Comparison of ENCODE assay signal across 8 mouse cellular contexts in the genomic region with DNA sequence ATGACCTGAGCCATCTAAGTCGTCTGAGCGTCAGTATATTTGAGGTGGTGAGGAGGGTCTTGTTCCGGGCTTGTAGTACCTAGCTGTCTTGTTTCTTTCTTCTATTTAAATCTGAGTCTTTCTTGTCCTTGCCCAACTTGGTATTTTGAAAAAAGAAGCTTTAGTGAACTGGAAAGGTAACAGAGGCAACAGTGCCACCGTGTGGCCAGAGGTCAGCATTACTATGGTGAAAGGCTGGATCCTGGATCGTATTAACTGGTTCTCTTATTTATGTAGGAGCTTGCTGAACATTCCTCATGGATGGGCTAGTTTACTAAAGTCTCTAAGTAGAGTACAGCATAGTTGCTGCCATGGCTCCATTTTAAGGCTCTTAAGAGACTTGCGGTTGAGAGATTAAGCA. TPM values are rescaled to one million over a fixed set of nuclear protein-coding genes. Genes with fewer than 3 reads are reported as not detected.
DNase-seq lines count a peak whose midpoint lies in the region; TF ChIP-seq lines count a peak whose summit lies in the region.

No protein-coding gene starts in this region.

- no peaks in the 10 kb centered on the region for H3K4me1 ChIP-seq in bone marrow, adult 2 months (ENCODE audit: control insufficient read depth, insufficient read depth, low read length)
- H3K4me1 ChIP-seq in embryonic fibroblast, embryonic 13.5 days (ENCODE audit: control insufficient read depth, insufficient read depth, low read length), result no peaks in the 10 kb centered on the region
- H3K4me1 ChIP-seq in liver, adult 2 months (ENCODE audit: control insufficient read depth, insufficient read depth, low read length), result no peaks in the 10 kb centered on the region

- no peak overlapping the region for H3K9ac ChIP-seq in liver, adult 2 months (ENCODE audit: low read depth, low read length)

- H3K27ac ChIP-seq in bone marrow, adult 2 months (ENCODE audit: control insufficient read depth, insufficient read depth, low read depth, low read length, poor library complexity), result no peak overlapping the region
- H3K27ac ChIP-seq in embryonic fibroblast, embryonic 13.5 days (ENCODE audit: insufficient read depth, low read length), result no peak overlapping the region
- H3K27ac ChIP-seq in liver, adult 2 months (replicated peaks; ENCODE audit: insufficient read depth, low read depth, low read length), result no peak overlapping the region

- peak; percentile 70 for TF ChIP-seq CTCF in bone marrow, adult 2 months (IDR thresholded peaks at IDR 0.05; ENCODE audit: control insufficient read depth, insufficient read depth, low read length)
- peak; percentile 79; the same call in 1 of the 2 replicates for TF ChIP-seq CTCF in embryonic fibroblast, embryonic 13.5 days (IDR thresholded peaks at IDR 0.05; ENCODE audit: borderline replicate concordance, insufficient read depth, low read length)
- TF ChIP-seq CTCF in liver, adult 2 months (IDR thresholded peaks at IDR 0.05; ENCODE audit: low read depth, low read length), result peak; percentile 68

- H3K4me3 ChIP-seq in bone marrow, adult 2 months (replicated peaks; ENCODE audit: control insufficient read depth, low read depth, low read length), result no peak overlapping the region
- no peak overlapping the region for H3K4me3 ChIP-seq in embryonic fibroblast, embryonic 13.5 days (ENCODE audit: insufficient read depth, low read length)
- H3K4me3 ChIP-seq in liver, adult 2 months (ENCODE audit: insufficient read depth, low read depth, low read length), result no peak overlapping the region

- no peaks in the 10 kb centered on the region for H3K27me3 ChIP-seq in liver, adult 2 months (ENCODE audit: control insufficient read depth, insufficient read depth, low read length)

- no peaks in the 10 kb centered on the region for H3K79me2 ChIP-seq in liver, adult 2 months (ENCODE audit: control insufficient read depth, insufficient read depth, low read length)

- peak; percentile 42 for DNase-seq in ovary, postnatal 10 days (ENCODE audit: low spot score)
- no peak for DNase-seq in ovary, adult 18-20 months (ENCODE audit: low spot score)
- DNase-seq in kidney, adult 9 months, result peak; percentile 81
- DNase-seq in liver, adult 2 months (ENCODE audit: extremely low read depth, low read depth, low spot score), result peak; percentile 39
- peak; percentile 68 for DNase-seq in right cerebral cortex, adult 18-20 months
- DNase-seq in urinary bladder, postnatal 36 days (ENCODE audit: low spot score in 2 of 2), result peak; percentile 49 to 71

- TF ChIP-seq POLR2A in bone marrow, adult 2 months (IDR thresholded peaks at IDR 0.05; ENCODE audit: borderline replicate concordance, control insufficient read depth, low read depth, low read length), result no peak
- TF ChIP-seq POLR2A in embryonic fibroblast, embryonic 13.5 days (IDR thresholded peaks at IDR 0.05; ENCODE audit: low read depth, low read length), result no peak
- TF ChIP-seq POLR2A in liver, adult 2 months (IDR thresholded peaks at IDR 0.05; ENCODE audit: extremely low read depth, insufficient read depth, low read length), result no peak

- H3K36me3 ChIP-seq in liver, adult 2 months (ENCODE audit: control insufficient read depth, insufficient read depth, low read length), result no peaks in the 10 kb centered on the region

- 12% methylated on average over 6 of the region's 6 CpGs for WGBS in bone marrow, adult 2 months
- WGBS in liver, adult 2 months, result 20% methylated on average over 6 of the region's 6 CpGs

RNA-seq across cellular contexts. Expression of gene N4bp1, which starts 23.5 kb away (rescaled TPM):
- polyA plus RNA-seq in bone marrow, adult 2 months (2011; ENCODE audit: insufficient read depth, insufficient read length, low replicate concordance, missing spikeins), result 6.9 and 12.7 TPM in 2 replicates
- polyA plus RNA-seq in embryonic fibroblast, embryonic 13.5 days (2011; ENCODE audit: insufficient read length, low read depth, missing spikeins), result 33.3 and 35.6 TPM in 2 replicates
- 3.5 and 4.4 TPM in 2 replicates for total RNA-seq in liver, adult 2 months (2014; rRNA removed)
- polyA plus RNA-seq in liver, adult 2 months (2012; rRNA removed), result 4.3 and 5.1 TPM in 2 replicates
